Comparison of ENCODE assay signal across 11 mouse cellular contexts in the genomic region with DNA sequence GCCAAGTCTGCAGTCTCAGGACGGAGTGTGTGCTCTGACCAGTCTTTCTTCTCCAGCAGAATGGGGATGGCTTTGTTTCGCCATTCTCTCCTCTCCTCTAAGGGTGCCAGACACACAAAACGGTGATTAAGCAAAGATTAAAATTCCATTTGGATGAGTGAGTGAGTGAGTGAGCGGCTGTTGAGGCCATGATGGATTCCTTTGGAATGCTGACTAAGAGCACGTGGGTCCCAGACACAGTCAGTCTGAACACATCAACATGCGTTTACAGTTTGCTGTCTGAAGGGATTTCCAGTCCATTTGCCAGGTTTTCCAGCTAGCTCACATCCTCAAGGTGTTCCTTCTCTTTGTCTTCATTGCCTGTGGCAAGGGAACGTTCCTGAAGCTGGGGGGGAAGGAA.
A peak's percentile ranks its signal among the peaks of the same experiment; 100 is the strongest.
DNase-seq lines count a peak whose midpoint lies in the region; ATAC-seq and TF ChIP-seq lines count a peak whose summit lies in the region.
"Had no signal": no experiment of that assay in that cellular context is flagged by ENCODE, and none has a peak within 500 bp of the region (broad histone marks: within the 10 kb centered on the region; RNA-seq: fewer than 3 reads in every experiment).

No protein-coding gene starts in this region.

- H3K4me3 ChIP-seq in hindbrain, embryonic 10.5 days = no peak overlapping the region
- H3K4me3 ChIP-seq in hindbrain, embryonic 11.5 days (ENCODE audit: low read depth, low read length) = no peak overlapping the region
- no peak overlapping the region for H3K4me3 ChIP-seq in intestine, embryonic 16.5 days (ENCODE audit: low read length)
- no peak overlapping the region for H3K4me3 ChIP-seq in myocyte

- no peaks in the 10 kb centered on the region for H3K79me2 ChIP-seq in myocyte (ENCODE audit: control insufficient read depth, insufficient read depth)

- no peak overlapping the region for H3K4me2 ChIP-seq in hindbrain, embryonic 11.5 days (replicated peaks; ENCODE audit: low read depth, low read length)
- no peak overlapping the region for H3K4me2 ChIP-seq in intestine, embryonic 16.5 days (ENCODE audit: low read depth, low read length)
- peak overlapping the region; percentile 7 for H3K4me2 ChIP-seq in myocyte (ENCODE audit: low read depth)

- no peak for TF ChIP-seq POLR2A in myocyte (IDR thresholded peaks at IDR 0.05; ENCODE audit: insufficient read length, low read depth)

- H3K9ac ChIP-seq in hindbrain, embryonic 11.5 days (ENCODE audit: low read depth, low read length) = no peak overlapping the region
- no peak overlapping the region for H3K9ac ChIP-seq in intestine, embryonic 16.5 days (ENCODE audit: low read depth, low read length)

- 0 out of 2 replicates have a peak overlapping the region, but pooled peaks have one; percentile 16 for H3K27ac ChIP-seq in hindbrain, embryonic 10.5 days
- H3K27ac ChIP-seq in hindbrain, embryonic 11.5 days (ENCODE audit: low read depth, low read length) = no peak overlapping the region
- peak overlapping the region; percentile 59 for H3K27ac ChIP-seq in intestine, embryonic 16.5 days (ENCODE audit: low read length)

- WGBS in hindbrain, embryonic 10.5 days = 63% methylated on average over 7 of the region's 7 CpGs
- WGBS in hindbrain, embryonic 11.5 days = 60% methylated on average over 7 of the region's 7 CpGs
- WGBS in intestine, embryonic 16.5 days = 26% methylated on average over 7 of the region's 7 CpGs

- H3K4me1 ChIP-seq in hindbrain, embryonic 10.5 days (replicated peaks) = peaks cover 26% of the 10 kb centered on the region; the same call in 1 of the 2 replicates
- H3K4me1 ChIP-seq in hindbrain, embryonic 11.5 days (replicated peaks; ENCODE audit: control insufficient read depth, insufficient read depth, low read length) = no peaks in the 10 kb centered on the region
- H3K4me1 ChIP-seq in intestine, embryonic 16.5 days (ENCODE audit: control insufficient read depth, insufficient read depth, low read length) = peaks cover 5% of the 10 kb centered on the region

- no peaks in the 10 kb centered on the region for H3K27me3 ChIP-seq in hindbrain, embryonic 10.5 days (ENCODE audit: insufficient read depth, poor library complexity, severe bottlenecking)
- no peaks in the 10 kb centered on the region for H3K27me3 ChIP-seq in hindbrain, embryonic 11.5 days (ENCODE audit: control insufficient read depth, insufficient read depth, low read length)
- H3K27me3 ChIP-seq in intestine, embryonic 16.5 days (replicated peaks; ENCODE audit: control insufficient read depth, insufficient read depth, low read length) = no peaks in the 10 kb centered on the region
- H3K27me3 ChIP-seq in myocyte (ENCODE audit: control insufficient read depth, insufficient read depth, insufficient read length) = no peaks in the 10 kb centered on the region

- H3K9me3 ChIP-seq in hindbrain, embryonic 10.5 days = 0 out of 2 replicates have a peak, but pooled peaks cover 3% of the 10 kb centered on the region
- H3K9me3 ChIP-seq in hindbrain, embryonic 11.5 days (ENCODE audit: control insufficient read depth, low read length) = no peaks in the 10 kb centered on the region
- no peaks in the 10 kb centered on the region for H3K9me3 ChIP-seq in intestine, embryonic 16.5 days (ENCODE audit: control insufficient read depth, low read length)
- H3K9me3 ChIP-seq: G1E had no signal

- ATAC-seq in hindbrain, embryonic 11.5 days (ENCODE audit: low FRiP score) = no peak
- peak; percentile 58 for ATAC-seq in intestine, embryonic 16.5 days

- H3K36me3 ChIP-seq in hindbrain, embryonic 10.5 days = peaks cover 11% of the 10 kb centered on the region; the same call in 1 of the 2 replicates
- H3K36me3 ChIP-seq in hindbrain, embryonic 11.5 days (ENCODE audit: control insufficient read depth, insufficient read depth, low read length) = no peaks in the 10 kb centered on the region
- 0 out of 2 replicates have a peak, but pooled peaks cover 2% of the 10 kb centered on the region for H3K36me3 ChIP-seq in intestine, embryonic 16.5 days (ENCODE audit: control insufficient read depth, insufficient read depth, low read length)
- no peaks in the 10 kb centered on the region for H3K36me3 ChIP-seq in myocyte (ENCODE audit: control insufficient read depth, insufficient read depth)

- DNase-seq in hindbrain, embryonic 10.5 days (ENCODE audit: low spot score) = no peak
- DNase-seq in hindbrain, embryonic 11.5 days (ENCODE audit: low spot score) = no peak
- DNase-seq in embryo, embryonic 10.5 days (ENCODE audit: low spot score) = peak; percentile 45
- DNase-seq in layer of hippocampus, postnatal 10 days (ENCODE audit: low spot score in 2 of 2) = no peak
- DNase-seq in gastrocnemius, postnatal 25 days = no peak
- DNase-seq in urinary bladder, postnatal 4 days (ENCODE audit: low spot score in 2 of 2) = no peak
- DNase-seq: cerebellum, adult 8-10 months; right cerebral cortex, adult 18-20 months had no signal

- H3ac ChIP-seq in myocyte (ENCODE audit: control insufficient read depth, insufficient read length) = no peak overlapping the region

TF ChIP-seq in myocyte, 11 proteins besides CTCF, POLR2A, EP300 and RAD21:
- TF ChIP-seq REST (IDR thresholded peaks at IDR 0.05; ENCODE audit: insufficient read depth, insufficient read length) = no peak
- peak in 1 of 3 experiments; percentile 21 for TF ChIP-seq MYOG (IDR thresholded peaks at IDR 0.05; ENCODE audit: control insufficient read depth in 1 of 3, insufficient read depth in 1 of 3, insufficient read length in 2 of 3, low read depth in 2 of 3)
- TF ChIP-seq MAX (IDR thresholded peaks at IDR 0.05; ENCODE audit: low read depth) = peak; percentile 44
- TF ChIP-seq E2F4 (IDR thresholded peaks at IDR 0.05; ENCODE audit: insufficient read depth) = no peak
- no peak for TF ChIP-seq SRF (IDR thresholded peaks at IDR 0.05; ENCODE audit: control insufficient read depth, insufficient read length, low read depth)
- peak; percentile 62 for TF ChIP-seq USF1 (IDR thresholded peaks at IDR 0.05; ENCODE audit: low read depth)
- TF ChIP-seq TCF12 (IDR thresholded peaks at IDR 0.05; ENCODE audit: insufficient read depth, poor library complexity, severe bottlenecking) = no peak
- TF ChIP-seq POLR2AphosphoS2 (IDR thresholded peaks at IDR 0.05; ENCODE audit: insufficient read length, low read depth) = no peak
- TF ChIP-seq CEBPB (IDR thresholded peaks at IDR 0.05; ENCODE audit: insufficient read depth, poor library complexity, severe bottlenecking) = no peak
- no peak for TF ChIP-seq TCF3 (IDR thresholded peaks at IDR 0.05; ENCODE audit: insufficient read length, low read depth)
- peak in 2 of 3 experiments; percentile 46 for TF ChIP-seq MYOD1 (IDR thresholded peaks at IDR 0.05; ENCODE audit: control insufficient read depth in 1 of 3, insufficient read length in 2 of 3, low read depth in 2 of 3)
